16 mouse cellular contexts compared by ENCODE assay signal in the genomic region with DNA sequence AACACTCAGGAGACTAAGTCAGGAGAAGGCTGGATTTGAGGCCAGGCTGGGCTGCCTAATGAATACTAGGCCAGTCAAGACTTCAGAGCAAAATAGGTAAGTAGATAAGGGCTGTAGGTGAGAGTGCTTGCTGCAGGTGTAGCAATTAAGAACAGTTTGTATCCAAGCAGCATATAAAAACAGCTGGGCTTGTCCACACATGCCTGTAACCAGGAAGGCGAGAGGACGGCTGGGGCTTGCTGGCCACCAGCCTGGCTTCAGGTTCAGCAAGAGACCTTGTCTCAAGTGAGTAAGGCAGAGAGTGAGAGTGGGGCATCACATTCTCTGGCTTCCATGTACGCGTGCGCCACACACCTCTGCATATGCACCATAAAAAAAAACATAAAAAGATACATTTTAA.
"Had no signal": no experiment of that assay in that cellular context is flagged by ENCODE, and none has a peak within 500 bp of the region (broad histone marks: within the 10 kb centered on the region; RNA-seq: fewer than 3 reads in every experiment).

No protein-coding gene starts in this region.

- H3K27me3 ChIP-seq: liver, embryonic 13.5 days; liver, embryonic 15.5 days; lung, embryonic 15.5 days; midbrain, embryonic 13.5 days; midbrain, embryonic 15.5 days; neural tube, embryonic 12.5 days; stomach, embryonic 15.5 days had no signal

- H3K36me3 ChIP-seq: liver, embryonic 13.5 days; liver, embryonic 15.5 days; midbrain, embryonic 13.5 days; midbrain, embryonic 15.5 days; neural tube, embryonic 12.5 days; stomach, embryonic 15.5 days had no signal

- DNase-seq: liver, embryonic 13.5 days; liver, postnatal 0 days; lung, adult 2 months; lung, postnatal 10 days; lung, postnatal 36 days; right cerebral cortex, postnatal 14 days; thymus, adult 2 months; thymus, postnatal 25 days; thymus, postnatal 4 days had no signal

- H3K4me1 ChIP-seq: liver, embryonic 13.5 days; liver, embryonic 15.5 days; lung, embryonic 15.5 days; midbrain, embryonic 13.5 days; midbrain, embryonic 15.5 days; neural tube, embryonic 12.5 days; stomach, embryonic 15.5 days had no signal

- H3K9me3 ChIP-seq: liver, embryonic 13.5 days; liver, embryonic 15.5 days; lung, embryonic 15.5 days; midbrain, embryonic 13.5 days; midbrain, embryonic 15.5 days; neural tube, embryonic 12.5 days; stomach, embryonic 15.5 days had no signal

- H3K4me3 ChIP-seq: liver, embryonic 13.5 days; liver, embryonic 15.5 days; lung, embryonic 15.5 days; megakaryocyte, embryonic 14.5 days; midbrain, embryonic 13.5 days; midbrain, embryonic 15.5 days; neural tube, embryonic 12.5 days; stomach, embryonic 15.5 days had no signal
